Mouse (Mus musculus) neural tube, embryonic 15.5 days (tissue): ENCODE results near the gene Colca2. TPM values are rescaled to one million over a fixed set of nuclear protein-coding genes. Genes with fewer than 3 reads are reported as not detected.
A peak's percentile ranks its signal among the peaks of the same experiment; 100 is the strongest.

Source experiments
- ATAC-seq: fragments of 200-750 bp; cut with Nextera tagmentation; 2 replicates; pipeline ENCODE4 v1.8.0; 2017; ENCODE audit warnings: mild to moderate bottlenecking, moderate TSS enrichment, moderate library complexity; ENCODE audit not compliant: low FRiP score
- H3K27ac ChIP-seq: fragments of 300-500 bp; sonication (generic); replicated peaks from 2 replicates; pipeline ENCODE4 v1.5.1; 2015; ENCODE audit warnings: mild to moderate bottlenecking, inconsistent platforms
- H3K27me3 ChIP-seq: fragments of 300-500 bp; sonication (generic); replicated peaks from 2 replicates; pipeline ENCODE4 v1.6.1; 2015; ENCODE audit warnings: inconsistent platforms
- H3K36me3 ChIP-seq: fragments of 300-500 bp; sonication (generic); 2 replicates; pipeline ENCODE4 v1.6.1; 2015; ENCODE audit warnings: inconsistent platforms
- H3K4me1 ChIP-seq: fragments of 300-500 bp; sonication (generic); 2 replicates; pipeline ENCODE4 v1.6.1; 2015; ENCODE audit warnings: inconsistent platforms
- H3K4me2 ChIP-seq: fragments of 300-500 bp; sonication (generic); 2 replicates; pipeline ENCODE4 v1.6.1; 2015; ENCODE audit warnings: inconsistent platforms, mild to moderate bottlenecking, moderate library complexity
- H3K4me3 ChIP-seq: fragments of 300-500 bp; sonication (generic); replicated peaks from 2 replicates; pipeline ENCODE4 v1.5.1; 2015; ENCODE audit warnings: mild to moderate bottlenecking, inconsistent platforms
- H3K9ac ChIP-seq: fragments of 300-500 bp; sonication (generic); replicated peaks from 2 replicates; pipeline ENCODE4 v1.6.1; 2015; ENCODE audit warnings: mild to moderate bottlenecking, inconsistent platforms
- H3K9me3 ChIP-seq: fragments of 300-500 bp; sonication (generic); replicated peaks from 2 replicates; pipeline ENCODE4 v1.6.1; 2016; ENCODE audit warnings: inconsistent platforms
- WGBS: fragments of 180-500 bp; shearing (Covaris S2); methylation state at CpG from one replicate; pipeline ENCODE4 v1.1.7; 2015; ENCODE audit warnings: mixed read lengths; 5-methylcytosine and 5-hydroxymethylcytosine counted together
- polyA plus RNA-seq: library from polyadenylated mRNA; unstranded; fragments of >200 nt; fragmentation: Nextera tagmentation; extraction: Ambion mirVana; gene quantifications from 2 replicates; pipeline ENCODE4 v1.2.1, GENCODE M21; 2015

Colca2 gene
- 0.70 and 2.1 TPM in 2 replicates for polyA plus RNA-seq

- peak within 1 kb of the TSS; percentile 91 for H3K4me2 ChIP-seq
- WGBS: under 1% methylated on average over 53 of the region's 53 CpGs
- H3K36me3 ChIP-seq: no peaks in the 10 kb centered on the region
- H3K4me3 ChIP-seq: peak within 1 kb of the TSS; percentile 46
- H3K27ac ChIP-seq: peak within 1 kb of the TSS; percentile 30; the same call in 1 of the 2 replicates
- peaks cover 17% of the 10 kb centered on the region for H3K4me1 ChIP-seq
- no peaks in the 10 kb centered on the region for H3K9me3 ChIP-seq
- peak; percentile 90 for ATAC-seq
- H3K9ac ChIP-seq: peak within 1 kb of the TSS; percentile 51
- H3K27me3 ChIP-seq: peaks cover 26% of the 10 kb centered on the region
Observed at GRCm38 (mm10) chr9:51278500-51279381, at the start of gene Colca2. Colca2 (minus strand) TSS chr9:51278569.

- no peak overlapping the region for H3K9ac ChIP-seq
- WGBS: 87% methylated on average over 5 of the region's 5 CpGs
- H3K4me1 ChIP-seq: no peaks in the 10 kb centered on the region
- no peak for ATAC-seq
- no peaks in the 10 kb centered on the region for H3K36me3 ChIP-seq
- H3K9me3 ChIP-seq: no peaks in the 10 kb centered on the region
- H3K4me2 ChIP-seq: no peak overlapping the region
- H3K27me3 ChIP-seq: no peaks in the 10 kb centered on the region
- H3K27ac ChIP-seq: no peak overlapping the region
- H3K4me3 ChIP-seq: no peak overlapping the region
Observed at GRCm38 (mm10) chr9:51327555-51327903, 49.2 kb upstream of the Colca2 start.

- 83% methylated on average over 11 of the region's 11 CpGs for WGBS
- ATAC-seq: no peak
- Histone ChIP-seq H3K9ac (no peak overlapping the region), H3K4me2 (no peak overlapping the region), H3K9me3 (no peaks in the 10 kb centered on the region), H3K27me3 (no peaks in the 10 kb centered on the region), H3K4me1 (no peaks in the 10 kb centered on the region), H3K36me3 (no peaks in the 10 kb centered on the region), H3K4me3 (no peak overlapping the region), H3K27ac (no peak overlapping the region)
Observed at GRCm38 (mm10) chr9:51326619-51327554, 48.5 kb upstream of the Colca2 start.

- H3K4me1 ChIP-seq: no peaks in the 10 kb centered on the region
- no peaks in the 10 kb centered on the region for H3K36me3 ChIP-seq
- no peak overlapping the region for H3K27ac ChIP-seq
- H3K9me3 ChIP-seq: no peaks in the 10 kb centered on the region
- H3K4me2 ChIP-seq: no peak overlapping the region
- H3K9ac ChIP-seq: no peak overlapping the region
- H3K27me3 ChIP-seq: no peaks in the 10 kb centered on the region
- ATAC-seq: no peak
- no peak overlapping the region for H3K4me3 ChIP-seq
- 85% methylated on average over 7 of the region's 7 CpGs for WGBS
Observed at GRCm38 (mm10) chr9:51324406-51325065, 46.2 kb upstream of the Colca2 start.

GRCm38 (mm10) chr9:51320096-51320495, 41.7 kb upstream of the Colca2 start:
- Histone ChIP-seq H3K27me3 (no peaks in the 10 kb centered on the region), H3K4me2 (no peak overlapping the region), H3K4me1 (no peaks in the 10 kb centered on the region), H3K4me3 (no peak overlapping the region), H3K36me3 (no peaks in the 10 kb centered on the region), H3K9ac (no peak overlapping the region), H3K27ac (no peak overlapping the region), H3K9me3 (no peaks in the 10 kb centered on the region)
- ATAC-seq: no peak
- WGBS: 87% methylated on average over 1 of the region's 1 CpGs

- ATAC-seq: no peak
- Histone ChIP-seq H3K4me1 (no peaks in the 10 kb centered on the region), H3K4me2 (no peak overlapping the region), H3K27ac (no peak overlapping the region), H3K36me3 (no peaks in the 10 kb centered on the region), H3K9me3 (no peaks in the 10 kb centered on the region), H3K27me3 (no peaks in the 10 kb centered on the region), H3K9ac (no peak overlapping the region), H3K4me3 (no peak overlapping the region)
- 93% methylated on average over 4 of the region's 4 CpGs for WGBS
Observed at GRCm38 (mm10) chr9:51318246-51318645, 39.9 kb upstream of the Colca2 start.

GRCm38 (mm10) chr9:51317322-51317721, 39.0 kb upstream of the Colca2 start:
- ATAC-seq: no peak
- H3K9ac ChIP-seq: no peak overlapping the region

GRCm38 (mm10) chr9:51315402-51316063, 37.2 kb upstream of the Colca2 start:
- H3K9ac ChIP-seq: no peak overlapping the region
- no peaks in the 10 kb centered on the region for H3K27me3 ChIP-seq
- ATAC-seq: no peak
- H3K27ac ChIP-seq: no peak overlapping the region
- 0 out of 2 replicates have a peak, but pooled peaks cover 3% of the 10 kb centered on the region for H3K4me1 ChIP-seq
- H3K4me2 ChIP-seq: no peak overlapping the region
- 80% methylated on average over 6 of the region's 6 CpGs for WGBS
- H3K9me3 ChIP-seq: no peaks in the 10 kb centered on the region
- H3K36me3 ChIP-seq: no peaks in the 10 kb centered on the region
- H3K4me3 ChIP-seq: no peak overlapping the region

More at GRCm38 (mm10) chr9:51317322-51317721, 39.0 kb upstream of the Colca2 start:
- no peak overlapping the region for H3K4me2 ChIP-seq
- H3K36me3 ChIP-seq: no peaks in the 10 kb centered on the region
- H3K27ac ChIP-seq: no peak overlapping the region
- H3K27me3 ChIP-seq: no peaks in the 10 kb centered on the region
- 0 out of 2 replicates have a peak, but pooled peaks cover 3% of the 10 kb centered on the region for H3K4me1 ChIP-seq
- H3K4me3 ChIP-seq: no peak overlapping the region
- H3K9me3 ChIP-seq: no peaks in the 10 kb centered on the region
- 91% methylated on average over 4 of the region's 4 CpGs for WGBS

- Histone ChIP-seq H3K4me2 (no peak overlapping the region), H3K27me3 (no peaks in the 10 kb centered on the region), H3K9ac (no peak overlapping the region)
Observed at GRCm38 (mm10) chr9:51312554-51313317, 34.4 kb upstream of the Colca2 start.

GRCm38 (mm10) chr9:51310515-51310914, 32.1 kb upstream of the Colca2 start:
- Histone ChIP-seq H3K27ac (no peak overlapping the region), H3K27me3 (no peaks in the 10 kb centered on the region), H3K9me3 (no peaks in the 10 kb centered on the region), H3K4me2 (no peak overlapping the region), H3K36me3 (no peaks in the 10 kb centered on the region), H3K9ac (no peak overlapping the region), H3K4me1 (0 out of 2 replicates have a peak, but pooled peaks cover 3% of the 10 kb centered on the region), H3K4me3 (no peak overlapping the region)
- 82% methylated on average over 7 of the region's 7 CpGs for WGBS
- no peak for ATAC-seq

More at GRCm38 (mm10) chr9:51312554-51313317, 34.4 kb upstream of the Colca2 start:
- H3K36me3 ChIP-seq: no peaks in the 10 kb centered on the region
- H3K4me3 ChIP-seq: no peak overlapping the region
- H3K9me3 ChIP-seq: no peaks in the 10 kb centered on the region
- ATAC-seq: no peak
- no peak overlapping the region for H3K27ac ChIP-seq
- H3K4me1 ChIP-seq: 0 out of 2 replicates have a peak, but pooled peaks cover 3% of the 10 kb centered on the region
- WGBS: 59% methylated on average over 18 of the region's 18 CpGs
